Mouse (Mus musculus): ENCODE data around the gene Gm48552.

- TF ChIP-seq POLR2A (IDR thresholded peaks at IDR 0.05; ENCODE audit: extremely low read depth, insufficient read depth, low read length), result no peak
- TF ChIP-seq CTCF (IDR thresholded peaks at IDR 0.05; ENCODE audit: extremely low read depth, insufficient read depth, low read length), result no peak
Measured at GRCm38 (mm10) chr10:81358841-81359240, 30.0 kb upstream of the Gm48552 start.

Measured in cortical plate, adult 2 months (tissue).